Mouse (Mus musculus) macrophage (primary cell): Measurements from ENCODE around the gene Cemip2. TPM values are rescaled to one million over a fixed set of nuclear protein-coding genes. Genes with fewer than 3 reads are reported as not detected.
A peak's percentile ranks its signal among the peaks of the same experiment; 100 is the strongest.
"Not testable (repeated sequence)": the region's sequence is repeated elsewhere in the genome, so short reads cannot be mapped to it uniquely, and the experiment has no call there.

Experiments
- H3K27ac ChIP-seq: fragments of 350-480 bp; formaldehyde crosslinking; 2 replicates; pipeline ENCODE4 v1.9.0; 2021
- H3K36me3 ChIP-seq: fragments of 350-480 bp; formaldehyde crosslinking; 2 replicates; pipeline ENCODE4 v1.9.0; 2021; ENCODE audit errors: inconsistent target
- H3K4me3 ChIP-seq: fragments of 350-480 bp; formaldehyde crosslinking; 2 replicates; pipeline ENCODE4 v1.9.0; 2021; ENCODE audit errors: inconsistent target
- H3K79me2 ChIP-seq: fragments of 350-480 bp; formaldehyde crosslinking; 2 replicates; pipeline ENCODE4 v1.9.0; 2021; ENCODE audit errors: inconsistent target
- WGBS: methylation state at CpG from one replicate; pipeline ENCODE4 v1.1.7; 2026; ENCODE audit warnings: inconsistent platforms; ENCODE audit not compliant: missing documents; 5-methylcytosine and 5-hydroxymethylcytosine counted together
- polyA plus RNA-seq: library from polyadenylated mRNA; stranded (reverse); fragments of 250-400 nt; gene quantifications from 3 replicates; pipeline ENCODE4 v1.2.4, GENCODE M21; 2018; ENCODE audit warnings: inconsistent platforms

The Cemip2 gene
- polyA plus RNA-seq, 1 experiment from 2014 or later = 6.8 TPM

- Histone ChIP-seq H3K79me2 (no peaks in the 10 kb centered on the region), H3K27ac (no peak overlapping the region), H3K4me3 (no peak overlapping the region), H3K36me3 (peaks cover 56% of the 10 kb centered on the region)
- 93% methylated on average over 8 of the region's 8 CpGs for WGBS
These were observed 77.4 kb downstream of the Cemip2 start for GRCm38 (mm10) chr19:21855421-21856128.

DNA sequence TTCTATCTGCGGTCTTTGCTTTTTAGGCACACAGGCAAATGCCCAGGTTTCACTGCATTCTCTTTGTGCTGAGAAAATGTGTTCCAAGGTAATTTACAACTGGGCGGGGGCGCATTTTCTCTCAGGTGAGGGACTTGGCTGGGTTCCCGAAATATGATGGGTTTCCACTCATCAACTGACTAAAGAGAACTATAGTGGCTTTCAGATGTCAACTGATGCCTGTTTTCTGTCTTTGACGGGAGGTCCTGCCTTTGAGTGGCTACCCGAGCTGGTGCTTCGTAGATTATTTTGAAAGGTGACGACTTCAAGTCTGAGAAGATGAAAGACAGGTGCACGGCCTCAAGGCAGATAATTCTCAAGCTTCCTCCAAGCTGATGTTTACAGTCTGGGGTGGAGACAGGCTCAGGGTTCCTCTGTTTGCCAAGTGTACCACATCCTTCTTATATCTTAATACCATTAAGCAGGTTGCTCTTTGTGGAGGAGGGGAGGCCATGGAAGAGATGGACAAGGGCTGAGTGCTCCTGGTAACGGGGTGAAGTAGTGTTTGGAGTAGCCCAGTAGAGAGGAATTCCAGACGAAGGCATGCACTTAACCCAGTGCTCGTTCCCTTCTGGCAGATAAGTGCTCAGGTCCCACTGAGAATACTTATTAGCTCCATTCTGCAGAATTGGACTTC lies 80.8 kb downstream of the Cemip2 start:
- WGBS = 98% methylated on average over 12 of the region's 12 CpGs
- no peaks in the 10 kb centered on the region for H3K79me2 ChIP-seq
- H3K27ac ChIP-seq = no peak overlapping the region
- no peak overlapping the region for H3K4me3 ChIP-seq
- H3K36me3 ChIP-seq = peaks cover 35% of the 10 kb centered on the region

DNA sequence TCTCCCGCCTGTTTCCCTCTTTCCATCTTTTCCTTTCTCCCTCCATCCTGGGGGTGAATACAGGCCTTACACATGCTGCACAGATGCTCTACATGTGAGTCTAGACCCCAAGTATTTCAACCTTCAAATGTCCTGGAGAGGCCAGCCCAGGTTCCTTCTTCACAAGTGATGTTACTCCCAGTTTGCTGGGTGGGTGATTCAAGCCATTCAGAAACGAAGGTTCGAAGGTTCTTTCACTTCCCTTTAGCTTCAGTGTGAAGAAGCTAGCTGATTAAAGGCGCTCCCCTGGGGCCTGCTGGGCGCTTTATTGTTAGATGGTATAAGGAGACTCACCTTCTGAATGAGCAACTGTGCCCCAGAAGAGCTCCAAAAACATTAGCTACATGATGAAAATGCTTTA lies 82.0 kb downstream of the Cemip2 start:
- H3K27ac ChIP-seq = no peak overlapping the region
- WGBS = 48% methylated on average over 5 of the region's 5 CpGs
- H3K36me3 ChIP-seq = peaks cover 25% of the 10 kb centered on the region
- H3K79me2 ChIP-seq = no peaks in the 10 kb centered on the region
- no peak overlapping the region for H3K4me3 ChIP-seq

- WGBS = 88% methylated on average over 6 of the region's 6 CpGs
- H3K4me3 ChIP-seq = no peak overlapping the region
- no peak overlapping the region for H3K27ac ChIP-seq
- H3K36me3 ChIP-seq = peaks cover 18% of the 10 kb centered on the region
- H3K79me2 ChIP-seq = no peaks in the 10 kb centered on the region
These were observed 82.8 kb downstream of the Cemip2 start for GRCm38 (mm10) chr19:21860894-21861293.

GRCm38 (mm10) chr19:21862289-21862990 lies 84.3 kb downstream of the Cemip2 start:
- Histone ChIP-seq H3K27ac (no peak overlapping the region), H3K4me3 (no peak overlapping the region), H3K36me3 (0 out of 2 replicates have a peak, but pooled peaks cover 3% of the 10 kb centered on the region), H3K79me2 (no peaks in the 10 kb centered on the region)
- WGBS = 64% methylated on average over 5 of the region's 5 CpGs

DNA sequence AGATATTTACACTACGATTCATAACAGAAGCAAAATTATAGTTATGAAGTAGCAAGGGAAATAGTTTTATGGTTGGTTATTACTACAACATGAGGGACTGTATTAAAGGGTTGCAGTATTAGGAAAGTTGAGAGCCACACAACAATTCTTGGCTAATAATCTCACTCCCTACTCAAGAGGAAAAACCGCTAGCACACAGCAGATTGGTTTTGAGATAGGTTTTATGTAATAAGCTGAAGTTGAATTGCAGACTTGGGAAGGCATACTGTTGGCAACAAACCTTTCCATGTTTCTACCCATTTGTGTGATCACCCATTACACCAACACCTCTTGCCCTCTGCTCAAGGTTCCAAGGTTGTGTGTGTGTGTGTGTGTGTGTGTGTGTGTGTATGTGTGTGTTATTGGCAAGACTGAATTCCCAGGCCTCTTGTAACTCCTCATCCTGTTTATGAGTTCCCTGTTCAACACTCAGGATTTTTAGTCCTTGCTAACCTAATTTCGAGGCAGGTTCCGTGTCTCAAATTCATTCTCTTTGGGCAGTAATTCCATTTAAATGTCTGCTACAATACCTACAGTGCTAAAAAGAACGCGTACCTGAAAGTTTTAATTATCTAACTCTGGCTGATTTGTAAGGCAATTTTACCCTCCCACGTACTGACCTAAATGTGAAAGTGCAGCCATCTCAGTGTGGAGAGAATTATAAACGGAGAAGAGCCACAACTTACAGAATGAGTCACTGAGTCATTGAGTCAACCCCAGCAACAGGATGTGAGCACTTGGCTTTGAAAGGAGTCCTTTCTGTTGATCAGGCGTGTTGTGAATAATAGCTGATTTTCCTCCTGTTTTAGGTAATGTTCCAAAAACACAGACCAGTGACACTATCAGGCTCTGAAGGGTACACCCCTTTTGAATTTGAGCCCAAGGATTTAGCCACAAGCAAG lies 85.1 kb downstream of the Cemip2 start:
- WGBS = 65% methylated on average over 9 of the region's 9 CpGs
- H3K36me3 ChIP-seq = no peaks in the 10 kb centered on the region
- peak overlapping the region; percentile 29 for H3K27ac ChIP-seq
- no peak overlapping the region for H3K4me3 ChIP-seq
- no peaks in the 10 kb centered on the region for H3K79me2 ChIP-seq

- no peak overlapping the region for H3K27ac ChIP-seq
- WGBS = 83% methylated on average over 7 of the region's 7 CpGs
- H3K79me2 ChIP-seq = no peaks in the 10 kb centered on the region
- H3K36me3 ChIP-seq = no peaks in the 10 kb centered on the region
- no peak overlapping the region for H3K4me3 ChIP-seq
These were observed 87.3 kb downstream of the Cemip2 start for GRCm38 (mm10) chr19:21865242-21866055.

GRCm38 (mm10) chr19:21866094-21866493 lies 88.0 kb downstream of the Cemip2 start:
- Histone ChIP-seq H3K79me2 (no peaks in the 10 kb centered on the region), H3K27ac (no peak overlapping the region), H3K4me3 (no peak overlapping the region), H3K36me3 (no peaks in the 10 kb centered on the region)

DNA sequence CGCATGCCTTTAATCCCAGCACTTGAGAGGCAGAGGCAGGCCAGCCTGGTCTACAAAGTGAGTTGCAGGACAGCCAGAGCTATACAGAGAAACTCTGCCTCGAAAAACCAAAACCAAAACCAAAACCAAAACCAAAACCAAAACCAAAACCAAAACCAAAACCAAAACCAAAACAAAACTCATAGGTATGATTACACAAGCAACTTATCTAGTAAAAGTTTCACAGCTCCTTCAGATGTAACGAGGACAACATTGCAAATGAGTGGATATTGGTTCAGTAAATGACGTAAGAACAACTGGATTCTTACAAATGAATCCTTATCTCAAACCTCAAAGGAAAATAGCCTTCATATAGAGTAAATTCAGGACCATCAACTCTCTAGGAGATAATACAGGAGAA lies 88.6 kb downstream of the Cemip2 start:
- not testable (repeated sequence) for H3K4me3 ChIP-seq, H3K36me3 ChIP-seq, H3K27ac ChIP-seq, H3K79me2 ChIP-seq
- WGBS = 97% methylated on average over 3 of the region's 4 CpGs

- no peak overlapping the region for H3K4me3 ChIP-seq
- H3K79me2 ChIP-seq = no peaks in the 10 kb centered on the region
- WGBS = 84% methylated on average over 2 of the region's 2 CpGs
- no peak overlapping the region for H3K27ac ChIP-seq
- no peaks in the 10 kb centered on the region for H3K36me3 ChIP-seq
These were observed 90.3 kb downstream of the Cemip2 start for GRCm38 (mm10) chr19:21868471-21868870.

DNA sequence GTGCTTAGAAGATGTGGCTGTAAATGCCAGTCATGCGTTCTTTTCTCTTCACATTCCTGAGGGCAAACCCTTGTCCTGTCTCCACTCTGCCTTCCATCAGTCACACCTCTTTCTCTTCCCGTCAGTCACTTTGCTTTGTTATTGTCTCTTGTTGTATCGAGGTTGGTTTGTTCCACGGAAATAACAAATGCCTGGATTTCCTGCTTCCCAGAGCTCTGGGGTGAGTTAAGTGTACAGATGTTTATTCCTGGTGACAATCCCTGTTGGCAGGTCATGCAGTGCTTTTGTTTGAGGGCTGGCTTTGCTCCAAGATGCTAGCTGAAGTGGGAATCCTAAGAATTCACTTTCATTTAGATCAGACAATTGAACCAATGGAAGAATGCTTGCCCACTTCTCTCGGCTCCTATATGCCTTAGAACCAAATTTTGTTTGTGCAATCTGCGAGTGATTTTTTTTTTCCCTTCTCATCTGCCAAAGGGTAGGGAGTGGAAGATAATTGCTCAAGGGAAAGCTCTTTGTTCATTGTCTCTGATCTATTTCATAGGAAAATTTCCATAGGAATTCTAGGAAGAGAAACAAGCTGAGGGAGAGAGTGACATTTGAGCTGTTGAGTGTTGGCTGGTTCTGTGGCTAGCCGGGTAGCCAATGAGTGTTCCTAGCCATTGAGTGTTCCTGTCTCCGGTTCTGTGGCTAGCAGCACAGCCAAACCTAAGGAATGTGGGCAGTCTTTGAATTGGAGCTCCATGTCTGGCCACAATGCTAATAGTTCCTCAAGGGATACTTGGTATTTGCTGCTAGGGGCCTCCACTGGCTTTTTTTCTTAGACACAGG lies 104.2 kb downstream of the Cemip2 start:
- H3K36me3 ChIP-seq = no peaks in the 10 kb centered on the region
- H3K4me3 ChIP-seq = no peak overlapping the region
- no peak overlapping the region for H3K27ac ChIP-seq
- no peaks in the 10 kb centered on the region for H3K79me2 ChIP-seq
- WGBS = 92% methylated on average over 8 of the region's 8 CpGs

- H3K36me3 ChIP-seq = no peaks in the 10 kb centered on the region
These were observed 104.9 kb downstream of the Cemip2 start for GRCm38 (mm10) chr19:21883053-21883452.

GRCm38 (mm10) chr19:21883922-21884321 lies 105.8 kb downstream of the Cemip2 start:
- Histone ChIP-seq H3K36me3 (no peaks in the 10 kb centered on the region), H3K4me3 (no peak overlapping the region), H3K79me2 (no peaks in the 10 kb centered on the region), H3K27ac (no peak overlapping the region)
- WGBS = 100% methylated on average over 2 of the region's 2 CpGs

More at GRCm38 (mm10) chr19:21883053-21883452, 104.9 kb downstream of the Cemip2 start:
- H3K4me3 ChIP-seq = no peak overlapping the region
- no peak overlapping the region for H3K27ac ChIP-seq
- no peaks in the 10 kb centered on the region for H3K79me2 ChIP-seq
- 53% methylated on average over 3 of the region's 3 CpGs for WGBS
